Mouse (Mus musculus): ENCODE results near the gene Fam222b. TPM values are rescaled to one million over a fixed set of nuclear protein-coding genes. Genes with fewer than 3 reads are reported as not detected.

Gene Fam222b
- total and polyA plus RNA-seq, 2 experiments from 2014 or later, result 10.8 to 11.1 TPM

DNA sequence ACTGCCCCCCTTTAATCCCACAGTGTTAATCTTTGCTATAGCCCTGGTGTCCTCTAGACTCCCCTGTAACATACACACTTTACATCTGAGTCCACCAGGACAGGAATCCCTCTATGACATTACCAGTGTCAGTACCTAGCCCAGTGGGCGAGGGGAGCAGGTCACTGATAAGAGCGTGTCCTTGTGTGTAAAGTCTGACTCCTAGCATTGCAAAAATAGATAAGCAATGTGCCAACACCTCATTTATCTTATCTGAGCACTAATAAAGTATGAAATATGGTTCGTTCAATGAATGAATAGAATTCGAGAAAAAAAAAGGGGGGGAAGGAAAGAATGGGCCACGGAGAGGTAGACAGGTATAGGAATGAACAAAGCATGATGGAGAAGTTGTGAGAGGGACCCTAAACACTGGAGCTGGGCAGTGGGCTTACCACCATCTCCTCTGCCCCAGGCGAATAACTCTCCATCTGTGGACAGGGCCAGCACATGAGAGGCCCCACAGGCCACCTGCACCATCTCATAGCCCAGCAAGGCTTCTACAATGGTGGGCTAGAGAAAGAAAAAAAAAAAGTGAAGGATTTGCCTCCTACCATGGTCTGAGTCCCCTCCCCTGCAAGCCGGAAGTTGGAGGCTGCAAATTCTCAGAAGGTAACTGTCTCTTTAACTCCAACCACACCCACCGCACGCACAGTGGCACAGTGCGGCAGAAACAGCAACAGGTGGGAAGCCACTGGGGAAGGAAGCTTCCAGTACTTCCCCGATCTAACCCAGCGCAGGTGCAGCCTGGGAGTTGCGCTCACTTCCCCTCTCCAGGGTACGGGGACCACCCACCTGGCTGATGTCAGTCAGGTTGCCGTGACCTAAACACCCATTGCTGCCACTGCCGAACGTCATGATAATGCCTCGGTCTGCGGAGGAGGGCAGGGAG is 74.3 kb downstream of the Fam222b start:
- no peaks in the 10 kb centered on the region for H3K27me3 ChIP-seq (ENCODE audit: control insufficient read depth, insufficient read depth, low read length)
- peaks cover 17% of the 10 kb centered on the region for H3K4me1 ChIP-seq (ENCODE audit: control insufficient read depth, insufficient read depth)
- H3K9me3 ChIP-seq (replicated peaks; ENCODE audit: control insufficient read depth, low read length), result no peaks in the 10 kb centered on the region
- H3K27ac ChIP-seq (ENCODE audit: low read depth), result no peak overlapping the region
- H3K9ac ChIP-seq (replicated peaks; ENCODE audit: low read depth, low read length), result no peak overlapping the region
- TF ChIP-seq EP300 (IDR thresholded peaks at IDR 0.05; ENCODE audit: low read depth) (no peak), CTCF (IDR thresholded peaks at IDR 0.05; ENCODE audit: low read depth) (no peak)
- H3K4me2 ChIP-seq (ENCODE audit: low read depth, low read length), result no peak overlapping the region
- H3K4me3 ChIP-seq (ENCODE audit: low read depth, low read length), result no peak overlapping the region
- H3K36me3 ChIP-seq (replicated peaks; ENCODE audit: control insufficient read depth, insufficient read depth, low read length), result no peaks in the 10 kb centered on the region
- no peak for ATAC-seq (ENCODE audit: insufficient read depth, low read depth)
- no peak for DNase-seq (ENCODE audit: low spot score)
- 55% methylated on average over 19 of the region's 19 CpGs for WGBS

GRCm38 (mm10) chr11:78170306-78170705 is 75.8 kb downstream of the Fam222b start:
- no peak overlapping the region for H3K27ac ChIP-seq (ENCODE audit: low read depth)
- 90% methylated on average over 15 of the region's 15 CpGs for WGBS
- H3K4me3 ChIP-seq (ENCODE audit: low read depth, low read length), result no peak overlapping the region
- peaks cover 11% of the 10 kb centered on the region; the same call in 1 of the 2 replicates for H3K4me1 ChIP-seq (ENCODE audit: control insufficient read depth, insufficient read depth)
- H3K27me3 ChIP-seq (ENCODE audit: control insufficient read depth, insufficient read depth, low read length), result no peaks in the 10 kb centered on the region
- H3K4me2 ChIP-seq (ENCODE audit: low read depth, low read length), result no peak overlapping the region
- H3K36me3 ChIP-seq (replicated peaks; ENCODE audit: control insufficient read depth, insufficient read depth, low read length), result no peaks in the 10 kb centered on the region
- H3K9ac ChIP-seq (replicated peaks; ENCODE audit: low read depth, low read length), result no peak overlapping the region
- DNase-seq (ENCODE audit: low spot score) (no peak), ATAC-seq (ENCODE audit: insufficient read depth, low read depth) (no peak)
- no peak for TF ChIP-seq CTCF (IDR thresholded peaks at IDR 0.05; ENCODE audit: low read depth)
- TF ChIP-seq EP300 (IDR thresholded peaks at IDR 0.05; ENCODE audit: low read depth), result no peak
- no peaks in the 10 kb centered on the region for H3K9me3 ChIP-seq (replicated peaks; ENCODE audit: control insufficient read depth, low read length)

- ATAC-seq (ENCODE audit: insufficient read depth, low read depth) (no peak), DNase-seq (ENCODE audit: low spot score) (no peak)
- no peak overlapping the region for H3K4me2 ChIP-seq (ENCODE audit: low read depth, low read length)
- no peaks in the 10 kb centered on the region for H3K36me3 ChIP-seq (replicated peaks; ENCODE audit: control insufficient read depth, insufficient read depth, low read length)
- H3K4me3 ChIP-seq (ENCODE audit: low read depth, low read length), result no peak overlapping the region
- WGBS, result 69% methylated on average over 4 of the region's 4 CpGs
- no peaks in the 10 kb centered on the region for H3K27me3 ChIP-seq (ENCODE audit: control insufficient read depth, insufficient read depth, low read length)
- no peak overlapping the region for H3K9ac ChIP-seq (replicated peaks; ENCODE audit: low read depth, low read length)
- H3K9me3 ChIP-seq (replicated peaks; ENCODE audit: control insufficient read depth, low read length), result no peaks in the 10 kb centered on the region
- TF ChIP-seq EP300 (IDR thresholded peaks at IDR 0.05; ENCODE audit: low read depth) (no peak), CTCF (IDR thresholded peaks at IDR 0.05; ENCODE audit: low read depth) (peak; percentile 6; the same call in 1 of the 2 replicates)
- no peak overlapping the region for H3K27ac ChIP-seq (ENCODE audit: low read depth)
- H3K4me1 ChIP-seq (ENCODE audit: control insufficient read depth, insufficient read depth), result 0 out of 2 replicates have a peak, but pooled peaks cover 3% of the 10 kb centered on the region
These were observed 76.9 kb downstream of the Fam222b start for GRCm38 (mm10) chr11:78171328-78171727.

DNA sequence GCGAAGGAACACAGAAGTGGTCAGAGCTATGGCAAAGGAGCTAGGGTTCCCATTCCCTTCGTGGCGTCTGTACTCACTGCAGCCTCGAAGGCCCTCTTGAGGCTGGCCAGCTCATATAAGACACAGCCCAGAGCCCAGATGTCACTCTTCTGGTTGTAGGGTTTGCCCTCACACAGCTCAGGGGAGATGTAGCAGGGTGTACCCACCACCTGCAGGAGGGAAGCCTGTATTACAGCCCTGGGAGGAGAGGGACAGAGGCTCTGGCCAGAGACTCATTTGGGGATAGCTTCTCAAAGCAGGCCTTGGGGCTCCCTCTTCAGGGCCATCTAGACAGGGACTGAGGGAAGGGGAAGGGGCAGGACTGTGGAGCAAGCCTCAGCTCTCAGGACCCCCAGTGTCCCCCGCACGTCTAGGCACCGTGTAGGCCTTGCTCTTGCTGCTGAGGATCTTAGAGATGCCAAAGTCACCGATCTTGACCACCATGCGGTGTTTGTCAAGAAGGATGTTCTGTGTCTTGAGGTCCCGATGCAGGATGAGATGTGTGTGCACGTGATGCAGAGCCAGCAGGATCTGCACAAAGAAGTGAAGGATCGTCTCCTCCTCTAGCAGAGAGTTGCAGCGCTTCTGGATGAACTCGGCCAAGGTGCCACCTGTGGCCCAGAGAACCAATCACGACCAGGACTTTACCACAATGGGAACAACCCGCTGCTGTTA is 77.7 kb downstream of the Fam222b start:
- ATAC-seq (ENCODE audit: insufficient read depth, low read depth) (no peak), DNase-seq (ENCODE audit: low spot score) (no peak)
- Histone ChIP-seq H3K27me3 (ENCODE audit: control insufficient read depth, insufficient read depth, low read length) (no peaks in the 10 kb centered on the region), H3K4me1 (ENCODE audit: control insufficient read depth, insufficient read depth) (peaks cover 4% of the 10 kb centered on the region; the same call in 1 of the 2 replicates), H3K9me3 (replicated peaks; ENCODE audit: control insufficient read depth, low read length) (no peaks in the 10 kb centered on the region), H3K9ac (replicated peaks; ENCODE audit: low read depth, low read length) (no peak overlapping the region), H3K27ac (ENCODE audit: low read depth) (no peak overlapping the region), H3K4me2 (ENCODE audit: low read depth, low read length) (no peak overlapping the region), H3K4me3 (ENCODE audit: low read depth, low read length) (no peak overlapping the region), H3K36me3 (replicated peaks; ENCODE audit: control insufficient read depth, insufficient read depth, low read length) (no peaks in the 10 kb centered on the region)
- 75% methylated on average over 16 of the region's 16 CpGs for WGBS
- TF ChIP-seq EP300 (IDR thresholded peaks at IDR 0.05; ENCODE audit: low read depth) (no peak), CTCF (IDR thresholded peaks at IDR 0.05; ENCODE audit: low read depth) (peak; percentile 40)

- no peak overlapping the region for H3K9ac ChIP-seq (replicated peaks; ENCODE audit: low read depth, low read length)
- TF ChIP-seq CTCF (IDR thresholded peaks at IDR 0.05; ENCODE audit: low read depth), result no peak
- TF ChIP-seq EP300 (IDR thresholded peaks at IDR 0.05; ENCODE audit: low read depth), result no peak
- DNase-seq (ENCODE audit: low spot score) (no peak), ATAC-seq (ENCODE audit: insufficient read depth, low read depth) (no peak)
- H3K9me3 ChIP-seq (replicated peaks; ENCODE audit: control insufficient read depth, low read length), result no peaks in the 10 kb centered on the region
- WGBS, result 75% methylated on average over 19 of the region's 19 CpGs
- H3K4me1 ChIP-seq (ENCODE audit: control insufficient read depth, insufficient read depth), result peaks cover 8% of the 10 kb centered on the region; the same call in 1 of the 2 replicates
- no peak overlapping the region for H3K27ac ChIP-seq (ENCODE audit: low read depth)
- no peak overlapping the region for H3K4me2 ChIP-seq (ENCODE audit: low read depth, low read length)
- no peaks in the 10 kb centered on the region for H3K27me3 ChIP-seq (ENCODE audit: control insufficient read depth, insufficient read depth, low read length)
- H3K36me3 ChIP-seq (replicated peaks; ENCODE audit: control insufficient read depth, insufficient read depth, low read length), result no peaks in the 10 kb centered on the region
- no peak overlapping the region for H3K4me3 ChIP-seq (ENCODE audit: low read depth, low read length)
These were observed 78.4 kb downstream of the Fam222b start for GRCm38 (mm10) chr11:78172748-78173383.
